Mouse (Mus musculus): Measurements from ENCODE around the gene Ptpn1. TPM values are rescaled to one million over a fixed set of nuclear protein-coding genes. Genes with fewer than 3 reads are reported as not detected.

The Ptpn1 gene
- polyA plus RNA-seq (2014; fragmentation: Nextera tagmentation; extraction: Ambion mirVana), result 89.8 and 92.6 TPM in 2 replicates

- Histone ChIP-seq H3K4me3 (ENCODE audit: low read depth, low read length) (peak within 1 kb of the TSS; percentile 95), H3K27ac (ENCODE audit: low read depth, low read length) (peak within 1 kb of the TSS; percentile 16; the same call in 1 of the 2 replicates), H3K4me1 (ENCODE audit: control insufficient read depth, insufficient read depth, low read length) (peaks cover 8% of the 10 kb centered on the region), H3K9me3 (ENCODE audit: control insufficient read depth, low read length) (no peaks in the 10 kb centered on the region), H3K4me2 (peak within 1 kb of the TSS; percentile 82), H3K27me3 (ENCODE audit: control insufficient read depth, insufficient read depth, low read length) (no peaks in the 10 kb centered on the region), H3K36me3 (ENCODE audit: control insufficient read depth, insufficient read depth, low read length) (no peaks in the 10 kb centered on the region), H3K9ac (ENCODE audit: low read length) (peak within 1 kb of the TSS; percentile 94)
- peak; percentile 96 for ATAC-seq (ENCODE audit: low FRiP score)
- WGBS, result under 1% methylated on average over 79 of the region's 99 CpGs
- peak; percentile 100 for DNase-seq (ENCODE audit: low spot score, missing footprints)
Observed at GRCm38 (mm10) chr2:167931985-167932726, at the start of gene Ptpn1. Gene Ptpn1, plus strand, starts transcription at chr2:167932057.

GRCm38 (mm10) chr2:167886485-167886884 is 45.4 kb upstream of the Ptpn1 start:
- no peak overlapping the region for H3K27ac ChIP-seq (ENCODE audit: low read depth, low read length)
- no peaks in the 10 kb centered on the region for H3K36me3 ChIP-seq (ENCODE audit: control insufficient read depth, insufficient read depth, low read length)
- H3K27me3 ChIP-seq (ENCODE audit: control insufficient read depth, insufficient read depth, low read length), result no peaks in the 10 kb centered on the region; the same call in 1 of the 2 replicates
- WGBS, result 71% methylated on average over 7 of the region's 7 CpGs
- no peak overlapping the region for H3K4me3 ChIP-seq (ENCODE audit: low read depth, low read length)
- DNase-seq (ENCODE audit: low spot score, missing footprints) (no peak), ATAC-seq (ENCODE audit: low FRiP score) (no peak)
- no peaks in the 10 kb centered on the region for H3K9me3 ChIP-seq (ENCODE audit: control insufficient read depth, low read length)
- H3K4me2 ChIP-seq, result no peak overlapping the region
- H3K9ac ChIP-seq (ENCODE audit: low read length), result no peak overlapping the region
- H3K4me1 ChIP-seq (ENCODE audit: control insufficient read depth, insufficient read depth, low read length), result peaks cover 4% of the 10 kb centered on the region; the same call in 1 of the 2 replicates

DNA sequence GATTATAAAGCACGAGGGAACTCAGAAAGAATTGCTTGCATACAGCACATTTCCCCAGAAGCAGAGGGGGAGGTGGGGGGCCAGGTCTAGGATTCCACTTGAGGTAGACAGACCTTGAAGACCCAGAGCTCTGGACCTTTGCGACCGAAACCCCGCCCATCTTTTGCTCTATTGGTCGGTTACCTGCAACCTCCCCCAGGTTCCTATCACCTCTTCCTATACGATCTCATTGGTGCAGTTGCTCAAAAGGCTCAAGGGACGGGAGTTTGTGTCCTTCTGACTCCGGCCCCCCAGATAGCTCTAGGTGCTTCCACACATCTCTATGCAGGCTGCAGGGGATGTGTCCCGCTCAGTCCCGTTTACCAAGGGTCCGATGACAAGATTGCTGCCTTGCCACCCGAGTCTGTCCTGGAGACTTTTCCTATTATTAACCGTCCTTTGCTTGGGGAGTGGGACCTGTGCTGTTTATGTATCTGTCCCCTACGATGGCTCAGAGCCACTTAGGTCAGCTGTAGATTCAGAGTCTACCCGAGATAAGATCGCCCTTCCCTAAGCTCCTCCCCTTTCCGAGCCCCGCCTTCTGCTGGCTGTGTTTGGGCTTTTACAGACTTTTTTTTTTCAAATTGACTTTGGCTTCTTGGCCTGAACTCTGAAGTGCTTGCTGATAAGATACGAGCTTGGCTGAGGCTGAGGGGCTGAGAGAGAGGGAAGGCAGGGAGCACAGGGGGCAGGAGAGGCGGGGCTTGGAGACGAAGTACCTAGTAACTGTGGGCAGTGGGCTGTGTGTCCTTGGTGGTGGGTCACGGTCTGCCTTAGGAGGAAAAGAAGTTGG is 44.1 kb upstream of the Ptpn1 start:
- Histone ChIP-seq H3K36me3 (ENCODE audit: control insufficient read depth, insufficient read depth, low read length) (no peaks in the 10 kb centered on the region), H3K4me2 (peak overlapping the region; percentile 45), H3K9ac (ENCODE audit: low read length) (peak overlapping the region; percentile 39; the same call in 1 of the 2 replicates), H3K27me3 (ENCODE audit: control insufficient read depth, insufficient read depth, low read length) (no peaks in the 10 kb centered on the region; the same call in 1 of the 2 replicates), H3K4me1 (ENCODE audit: control insufficient read depth, insufficient read depth, low read length) (peaks cover 4% of the 10 kb centered on the region; the same call in 1 of the 2 replicates), H3K27ac (ENCODE audit: low read depth, low read length) (no peak overlapping the region), H3K4me3 (ENCODE audit: low read depth, low read length) (peak overlapping the region; percentile 19; the same call in 1 of the 2 replicates), H3K9me3 (ENCODE audit: control insufficient read depth, low read length) (no peaks in the 10 kb centered on the region)
- WGBS, result 10% methylated on average over 22 of the region's 22 CpGs
- no peak for ATAC-seq (ENCODE audit: low FRiP score)
- no peak for DNase-seq (ENCODE audit: low spot score, missing footprints)

- H3K9ac ChIP-seq (ENCODE audit: low read length), result no peak overlapping the region
Observed at GRCm38 (mm10) chr2:167888834-167889233, 43.0 kb upstream of the Ptpn1 start.

DNA sequence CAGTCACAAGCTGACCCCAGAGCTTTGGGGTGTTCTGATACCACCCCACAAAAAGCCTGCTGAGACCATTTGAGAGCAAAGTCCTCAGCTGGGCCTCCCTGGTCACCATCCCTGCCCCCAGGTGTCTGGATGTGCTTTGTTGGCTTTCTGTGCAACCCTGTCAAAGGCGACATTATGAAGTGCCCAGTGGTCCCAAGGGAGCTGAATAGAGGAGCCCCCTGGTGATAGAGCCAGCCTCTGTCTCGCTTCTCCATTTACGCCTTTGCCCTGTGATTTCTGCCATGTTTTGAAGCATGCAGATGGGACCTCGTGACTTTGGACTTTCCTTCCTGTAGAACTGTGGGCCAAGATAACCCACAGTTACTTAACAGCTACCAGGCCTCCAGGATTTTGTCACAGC is 42.0 kb upstream of the Ptpn1 start:
- H3K27me3 ChIP-seq (ENCODE audit: control insufficient read depth, insufficient read depth, low read length), result no peaks in the 10 kb centered on the region; the same call in 1 of the 2 replicates
- no peak overlapping the region for H3K27ac ChIP-seq (ENCODE audit: low read depth, low read length)
- peak; percentile 57 for DNase-seq (ENCODE audit: low spot score, missing footprints)
- no peak overlapping the region for H3K9ac ChIP-seq (ENCODE audit: low read length)
- H3K9me3 ChIP-seq (ENCODE audit: control insufficient read depth, low read length), result no peaks in the 10 kb centered on the region
- WGBS, result 73% methylated on average over 4 of the region's 4 CpGs
- H3K36me3 ChIP-seq (ENCODE audit: control insufficient read depth, insufficient read depth, low read length), result no peaks in the 10 kb centered on the region
- no peak for ATAC-seq (ENCODE audit: low FRiP score)
- peaks cover 4% of the 10 kb centered on the region; the same call in 1 of the 2 replicates for H3K4me1 ChIP-seq (ENCODE audit: control insufficient read depth, insufficient read depth, low read length)
- no peak overlapping the region for H3K4me3 ChIP-seq (ENCODE audit: low read depth, low read length)
- no peak overlapping the region for H3K4me2 ChIP-seq

More at GRCm38 (mm10) chr2:167888834-167889233, 43.0 kb upstream of the Ptpn1 start:
- Histone ChIP-seq H3K36me3 (ENCODE audit: control insufficient read depth, insufficient read depth, low read length) (no peaks in the 10 kb centered on the region), H3K4me2 (no peak overlapping the region), H3K9me3 (ENCODE audit: control insufficient read depth, low read length) (no peaks in the 10 kb centered on the region), H3K27me3 (ENCODE audit: control insufficient read depth, insufficient read depth, low read length) (no peaks in the 10 kb centered on the region; the same call in 1 of the 2 replicates), H3K4me1 (ENCODE audit: control insufficient read depth, insufficient read depth, low read length) (peaks cover 4% of the 10 kb centered on the region; the same call in 1 of the 2 replicates), H3K4me3 (ENCODE audit: low read depth, low read length) (no peak overlapping the region), H3K27ac (ENCODE audit: low read depth, low read length) (no peak overlapping the region)
- 71% methylated on average over 6 of the region's 6 CpGs for WGBS
- ATAC-seq (ENCODE audit: low FRiP score) (no peak), DNase-seq (ENCODE audit: low spot score, missing footprints) (no peak)

GRCm38 (mm10) chr2:167891908-167892307 is 39.9 kb upstream of the Ptpn1 start:
- peak; percentile 93 for DNase-seq (ENCODE audit: low spot score, missing footprints)
- Histone ChIP-seq H3K27me3 (ENCODE audit: control insufficient read depth, insufficient read depth, low read length) (peaks cover 7% of the 10 kb centered on the region; the same call in 1 of the 2 replicates), H3K9me3 (ENCODE audit: control insufficient read depth, low read length) (no peaks in the 10 kb centered on the region), H3K4me3 (ENCODE audit: low read depth, low read length) (no peak overlapping the region), H3K36me3 (ENCODE audit: control insufficient read depth, insufficient read depth, low read length) (no peaks in the 10 kb centered on the region), H3K4me2 (no peak overlapping the region), H3K4me1 (ENCODE audit: control insufficient read depth, insufficient read depth, low read length) (peaks cover 6% of the 10 kb centered on the region; the same call in 1 of the 2 replicates), H3K9ac (ENCODE audit: low read length) (no peak overlapping the region), H3K27ac (ENCODE audit: low read depth, low read length) (no peak overlapping the region)
- ATAC-seq (ENCODE audit: low FRiP score), result peak; percentile 58; the same call in 1 of the 2 replicates
- WGBS, result 10% methylated on average over 9 of the region's 9 CpGs

- DNase-seq (ENCODE audit: low spot score, missing footprints) (peak; percentile 59), ATAC-seq (ENCODE audit: low FRiP score) (no peak)
- peaks cover 7% of the 10 kb centered on the region; the same call in 1 of the 2 replicates for H3K27me3 ChIP-seq (ENCODE audit: control insufficient read depth, insufficient read depth, low read length)
- H3K27ac ChIP-seq (ENCODE audit: low read depth, low read length), result no peak overlapping the region
- H3K9ac ChIP-seq (ENCODE audit: low read length), result no peak overlapping the region
- 70% methylated on average over 10 of the region's 10 CpGs for WGBS
- H3K9me3 ChIP-seq (ENCODE audit: control insufficient read depth, low read length), result no peaks in the 10 kb centered on the region
- peaks cover 2% of the 10 kb centered on the region; the same call in 1 of the 2 replicates for H3K4me1 ChIP-seq (ENCODE audit: control insufficient read depth, insufficient read depth, low read length)
- H3K4me3 ChIP-seq (ENCODE audit: low read depth, low read length), result no peak overlapping the region
- H3K36me3 ChIP-seq (ENCODE audit: control insufficient read depth, insufficient read depth, low read length), result no peaks in the 10 kb centered on the region
- no peak overlapping the region for H3K4me2 ChIP-seq
Observed at GRCm38 (mm10) chr2:167893680-167894079, 38.2 kb upstream of the Ptpn1 start.

DNA sequence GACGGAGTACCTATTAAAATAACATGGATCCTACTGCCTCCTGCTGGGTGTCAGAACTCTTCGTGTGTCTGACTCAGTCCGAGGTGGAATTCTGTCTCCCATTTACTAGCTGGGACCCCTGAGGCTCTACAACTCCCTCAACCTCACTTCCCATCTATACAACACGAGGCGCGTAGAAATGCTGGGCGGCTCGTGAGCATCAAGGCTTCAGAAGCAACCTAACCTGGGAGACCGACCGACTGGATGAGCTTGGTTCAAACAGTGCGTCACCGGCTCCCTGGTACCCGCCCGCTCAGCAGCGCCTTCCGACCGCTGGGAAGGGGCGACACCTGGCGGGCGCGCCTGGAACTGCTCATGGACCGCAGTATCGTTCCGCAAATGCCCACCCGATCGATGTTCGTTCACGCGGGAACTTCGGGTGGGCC is 36.9 kb upstream of the Ptpn1 start:
- Histone ChIP-seq H3K4me1 (ENCODE audit: control insufficient read depth, insufficient read depth, low read length) (peaks cover 2% of the 10 kb centered on the region; the same call in 1 of the 2 replicates), H3K27ac (ENCODE audit: low read depth, low read length) (no peak overlapping the region), H3K9me3 (ENCODE audit: control insufficient read depth, low read length) (no peaks in the 10 kb centered on the region), H3K4me2 (peak overlapping the region; percentile 39), H3K36me3 (ENCODE audit: control insufficient read depth, insufficient read depth, low read length) (no peaks in the 10 kb centered on the region), H3K9ac (ENCODE audit: low read length) (no peak overlapping the region), H3K4me3 (ENCODE audit: low read depth, low read length) (no peak overlapping the region), H3K27me3 (ENCODE audit: control insufficient read depth, insufficient read depth, low read length) (peaks cover 7% of the 10 kb centered on the region; the same call in 1 of the 2 replicates)
- DNase-seq (ENCODE audit: low spot score, missing footprints) (peak; percentile 99), ATAC-seq (ENCODE audit: low FRiP score) (peak; percentile 80)
- 2% methylated on average over 30 of the region's 30 CpGs for WGBS
